Mouse (Mus musculus) hindbrain, embryonic 13.5 days (tissue): ENCODE measurements around the gene Prl. TPM values are rescaled to one million over a fixed set of nuclear protein-coding genes. Genes with fewer than 3 reads are reported as not detected.
"Not testable (repeated sequence)": the region's sequence is repeated elsewhere in the genome, so short reads cannot be mapped to it uniquely, and the experiment has no call there.

Experiments used
- ATAC-seq: fragments of 200-750 bp; cut with Nextera tagmentation; 2 replicates; pipeline ENCODE4 v1.8.0; 2017; ENCODE audit warnings: moderate TSS enrichment; ENCODE audit not compliant: low FRiP score
- H3K27ac ChIP-seq: fragments of 300-500 bp; sonication (generic); 2 replicates; pipeline ENCODE4 v1.5.1; 2015; ENCODE audit warnings: inconsistent platforms, mild to moderate bottlenecking, moderate library complexity
- H3K27me3 ChIP-seq: fragments of 300-500 bp; sonication (generic); 2 replicates; pipeline ENCODE4 v1.6.1; 2015; ENCODE audit warnings: mild to moderate bottlenecking, inconsistent platforms
- H3K36me3 ChIP-seq: fragments of 300-500 bp; sonication (generic); 2 replicates; pipeline ENCODE4 v1.6.1; 2015; ENCODE audit warnings: mild to moderate bottlenecking, inconsistent platforms
- H3K4me1 ChIP-seq: fragments of 300-500 bp; sonication (generic); replicated peaks from 2 replicates; pipeline ENCODE4 v1.6.1; 2015; ENCODE audit warnings: inconsistent platforms
- H3K4me2 ChIP-seq: fragments of 300-500 bp; sonication (generic); 2 replicates; pipeline ENCODE4 v1.6.1; 2015; ENCODE audit warnings: inconsistent platforms, mild to moderate bottlenecking, moderate library complexity
- H3K4me3 ChIP-seq: fragments of 300-500 bp; sonication (generic); 2 replicates; pipeline ENCODE4 v1.5.1; 2015; ENCODE audit warnings: mild to moderate bottlenecking, inconsistent platforms
- H3K9ac ChIP-seq: fragments of 300-500 bp; sonication (generic); 2 replicates; pipeline ENCODE4 v1.6.1; 2015; ENCODE audit warnings: mild to moderate bottlenecking, inconsistent platforms
- H3K9me3 ChIP-seq: fragments of 300-500 bp; sonication (generic); 2 replicates; pipeline ENCODE4 v1.6.1; 2016; ENCODE audit warnings: inconsistent platforms
- whole genome bisulfite sequencing: fragments of 180-500 bp; shearing (Covaris S2); methylation state at CpG from one replicate; pipeline ENCODE4 v1.1.7; 2015; 5-methylcytosine and 5-hydroxymethylcytosine counted together
- polyA plus RNA-seq: library from polyadenylated mRNA; unstranded; fragments of >200 nt; fragmentation: Nextera tagmentation; extraction: Ambion mirVana; gene quantifications from 2 replicates; pipeline ENCODE4 v1.2.1, GENCODE M21; 2015

The Prl gene
- polyA plus RNA-seq = not detected in 2 replicates

DNA sequence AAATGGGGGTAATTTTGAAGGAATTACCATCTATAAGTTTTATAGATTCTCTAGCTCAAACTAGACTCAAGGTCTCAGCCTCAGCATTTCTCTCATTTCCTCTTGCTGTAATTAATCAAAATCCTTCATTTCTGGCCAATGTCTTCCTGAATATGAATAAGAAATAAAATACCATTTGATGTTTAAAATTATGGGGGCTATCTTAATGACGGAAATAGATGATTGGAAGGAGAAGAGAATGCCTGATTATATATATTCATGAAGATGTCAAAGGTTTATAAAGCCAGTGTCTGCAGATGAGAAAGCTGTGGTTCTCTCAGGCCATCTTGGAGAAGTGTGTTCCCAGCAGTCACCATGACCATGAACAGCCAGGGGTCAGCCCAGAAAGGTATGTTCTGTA lies at the start of gene Prl:
Gene Prl, plus strand, starts transcription at position 301 of the 400 bp plus-strand sequence.
- no peaks in the 10 kb centered on the region for H3K9me3 ChIP-seq
- H3K4me3 ChIP-seq = no peak within 1 kb of the TSS
- 92% methylated on average over 1 of the region's 1 CpGs for WGBS
- no peak for ATAC-seq
- no peak within 1 kb of the TSS for H3K4me2 ChIP-seq
- H3K36me3 ChIP-seq = no peaks in the 10 kb centered on the region
- H3K27ac ChIP-seq = no peak within 1 kb of the TSS
- no peak within 1 kb of the TSS for H3K9ac ChIP-seq
- no peaks in the 10 kb centered on the region for H3K27me3 ChIP-seq
- H3K4me1 ChIP-seq = no peaks in the 10 kb centered on the region

DNA sequence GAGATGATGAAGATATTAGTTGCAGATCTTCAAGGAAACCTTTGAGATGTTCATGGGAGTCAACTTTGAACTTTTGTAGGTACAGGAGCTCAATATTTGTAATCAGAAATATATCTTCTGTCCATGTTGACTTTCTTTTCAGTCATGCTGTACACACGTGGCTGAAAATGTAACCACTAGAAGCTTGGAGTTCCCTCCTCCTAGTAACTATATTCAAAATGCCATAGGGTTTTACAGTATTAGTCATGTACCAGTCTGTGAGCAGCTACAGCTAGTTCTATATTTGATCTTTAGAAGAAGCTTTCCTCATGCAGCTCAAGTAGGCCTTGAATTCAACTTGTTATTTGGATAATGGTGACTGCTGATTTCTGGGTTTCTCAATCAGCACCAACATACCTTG lies 30.8 kb upstream of the Prl start:
- Histone ChIP-seq H3K4me3 (no peak overlapping the region), H3K9me3 (no peaks in the 10 kb centered on the region), H3K36me3 (no peaks in the 10 kb centered on the region), H3K27ac (no peak overlapping the region), H3K4me2 (no peak overlapping the region), H3K4me1 (peaks cover 6% of the 10 kb centered on the region), H3K27me3 (no peaks in the 10 kb centered on the region), H3K9ac (no peak overlapping the region)
- ATAC-seq = no peak
- 87% methylated on average over 1 of the region's 1 CpGs for WGBS

DNA sequence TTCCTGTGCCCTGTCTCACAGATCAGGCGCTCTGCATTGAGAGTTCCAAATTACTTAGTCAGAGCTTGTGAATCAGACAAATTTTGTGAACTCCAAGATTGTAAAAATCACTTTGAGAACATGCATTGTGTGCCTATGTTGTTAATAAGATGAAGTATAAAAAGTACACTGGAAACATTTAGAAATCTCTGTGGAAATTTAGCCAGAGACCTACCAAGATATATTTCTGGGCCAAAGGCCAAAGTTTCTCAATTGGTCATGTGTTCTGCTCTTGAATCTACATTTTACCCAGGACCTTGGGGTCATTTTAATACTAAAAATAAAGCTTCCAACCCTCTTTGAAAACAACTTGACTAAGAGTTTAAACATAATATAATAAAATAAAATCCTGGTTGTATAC lies 30.0 kb upstream of the Prl start:
- no peak for ATAC-seq

DNA sequence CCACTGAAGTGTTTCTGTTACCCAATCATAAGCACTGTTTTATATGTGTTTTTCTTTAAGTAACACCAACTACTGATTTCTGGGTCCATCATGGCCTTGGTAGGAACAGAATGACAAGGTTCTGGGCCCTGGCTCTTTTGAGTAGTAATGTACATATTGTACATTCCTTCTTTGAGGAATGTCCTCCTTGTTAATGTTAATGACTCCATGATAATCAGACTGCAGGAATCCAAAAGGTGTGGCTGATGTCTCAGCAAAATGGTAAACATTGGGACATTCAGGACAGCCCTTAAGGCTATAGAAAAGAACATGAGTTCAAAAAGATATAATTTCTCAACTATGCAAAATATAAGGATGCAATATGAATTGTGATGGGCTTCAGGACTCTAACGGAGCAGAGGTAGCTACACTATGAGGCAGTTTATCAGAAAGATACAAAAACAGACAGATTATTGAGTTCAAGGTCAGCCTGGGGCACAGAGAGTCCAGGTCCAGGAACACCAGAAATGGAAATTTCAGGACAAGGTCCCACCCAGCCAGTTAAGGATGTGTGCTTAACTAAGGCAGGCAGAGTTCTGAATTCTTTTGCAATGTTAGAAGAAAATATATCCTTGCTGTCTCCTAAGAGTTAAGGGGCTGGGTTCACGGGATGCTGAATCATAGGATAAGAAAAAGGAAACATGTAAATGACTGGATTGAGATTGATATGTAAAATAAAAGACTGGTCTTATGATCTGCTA lies 28.7 kb upstream of the Prl start:
- Histone ChIP-seq H3K4me3 (no peak overlapping the region), H3K36me3 (no peaks in the 10 kb centered on the region), H3K9ac (no peak overlapping the region), H3K4me2 (no peak overlapping the region), H3K27me3 (no peaks in the 10 kb centered on the region), H3K4me1 (peaks cover 7% of the 10 kb centered on the region), H3K27ac (no peak overlapping the region), H3K9me3 (no peaks in the 10 kb centered on the region)
- ATAC-seq = no peak
- WGBS = 89% methylated on average over 2 of the region's 2 CpGs

More for the DNA sequence above, 30.0 kb upstream of the Prl start:
- H3K4me3 ChIP-seq = no peak overlapping the region
- H3K36me3 ChIP-seq = no peaks in the 10 kb centered on the region
- no peaks in the 10 kb centered on the region for H3K9me3 ChIP-seq
- no peak overlapping the region for H3K4me2 ChIP-seq
- 94% methylated on average over 1 of the region's 1 CpGs for WGBS
- peaks cover 7% of the 10 kb centered on the region for H3K4me1 ChIP-seq
- H3K27me3 ChIP-seq = no peaks in the 10 kb centered on the region
- no peak overlapping the region for H3K27ac ChIP-seq
- no peak overlapping the region for H3K9ac ChIP-seq

DNA sequence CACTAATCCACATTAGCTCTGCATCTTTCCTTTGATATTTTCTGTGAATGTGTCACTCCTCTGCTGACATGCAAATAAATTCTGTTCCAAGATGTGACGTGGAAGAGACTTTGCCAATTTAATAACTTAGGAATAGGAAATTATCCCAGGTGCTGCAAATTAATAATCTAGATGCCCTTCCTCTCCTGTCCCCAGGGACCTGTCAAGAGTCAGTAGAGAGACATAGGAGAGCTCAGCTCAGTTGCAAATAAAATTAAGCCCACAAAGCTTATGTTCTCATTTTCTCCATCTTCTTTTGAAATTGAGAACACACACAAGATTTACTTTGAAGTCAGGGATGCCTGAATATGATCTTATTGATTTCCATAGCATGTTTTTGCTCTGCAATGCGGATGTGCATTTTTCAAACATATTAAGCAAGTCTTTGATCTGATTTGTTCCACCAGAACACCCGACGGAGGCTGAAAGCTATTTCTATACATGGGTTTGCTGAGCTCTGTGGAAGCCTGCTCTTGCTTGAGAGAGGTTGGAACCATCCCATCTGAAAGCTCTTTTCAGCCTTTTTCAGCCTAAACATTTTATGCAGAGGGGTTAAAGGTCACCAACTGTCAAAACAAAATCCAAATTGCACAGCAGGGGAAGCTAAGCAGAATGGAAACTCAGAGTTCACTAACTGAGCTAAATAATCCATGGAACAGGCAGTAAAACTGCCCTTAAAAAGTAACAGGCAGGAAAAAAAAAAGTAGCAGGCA lies 26.1 kb upstream of the Prl start:
- no peak overlapping the region for H3K4me2 ChIP-seq
- H3K9me3 ChIP-seq = no peaks in the 10 kb centered on the region
- H3K9ac ChIP-seq = no peak overlapping the region
- H3K27ac ChIP-seq = no peak overlapping the region
- no peak for ATAC-seq
- H3K36me3 ChIP-seq = no peaks in the 10 kb centered on the region
- H3K4me1 ChIP-seq = peaks cover 7% of the 10 kb centered on the region
- H3K27me3 ChIP-seq = no peaks in the 10 kb centered on the region
- WGBS = 20% methylated on average over 4 of the region's 4 CpGs
- H3K4me3 ChIP-seq = no peak overlapping the region

DNA sequence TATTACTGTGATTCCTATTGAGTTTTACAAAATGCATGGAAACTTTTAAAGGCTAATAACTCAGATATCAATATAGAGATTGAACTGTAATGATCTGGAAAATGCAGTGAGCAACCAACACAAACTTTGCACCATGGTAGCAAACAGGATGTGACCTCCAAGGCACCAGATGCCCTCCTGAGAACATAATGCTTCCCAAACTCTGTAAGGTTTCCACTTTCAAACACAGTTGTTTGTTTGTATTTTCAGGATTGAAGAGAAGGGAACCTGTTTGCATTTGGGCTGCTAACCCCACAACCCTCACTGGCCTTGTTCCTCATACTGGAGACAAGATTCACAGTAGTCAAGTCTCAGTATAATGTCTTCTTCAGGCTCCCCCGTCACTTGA lies 25.5 kb upstream of the Prl start:
- ATAC-seq = no peak
- no peaks in the 10 kb centered on the region for H3K27me3 ChIP-seq
- no peak overlapping the region for H3K9ac ChIP-seq
- H3K9me3 ChIP-seq = no peaks in the 10 kb centered on the region
- H3K4me2 ChIP-seq = no peak overlapping the region
- WGBS = 70% methylated on average over 1 of the region's 1 CpGs
- H3K4me1 ChIP-seq = peaks cover 7% of the 10 kb centered on the region
- no peak overlapping the region for H3K27ac ChIP-seq
- H3K36me3 ChIP-seq = no peaks in the 10 kb centered on the region
- no peak overlapping the region for H3K4me3 ChIP-seq

DNA sequence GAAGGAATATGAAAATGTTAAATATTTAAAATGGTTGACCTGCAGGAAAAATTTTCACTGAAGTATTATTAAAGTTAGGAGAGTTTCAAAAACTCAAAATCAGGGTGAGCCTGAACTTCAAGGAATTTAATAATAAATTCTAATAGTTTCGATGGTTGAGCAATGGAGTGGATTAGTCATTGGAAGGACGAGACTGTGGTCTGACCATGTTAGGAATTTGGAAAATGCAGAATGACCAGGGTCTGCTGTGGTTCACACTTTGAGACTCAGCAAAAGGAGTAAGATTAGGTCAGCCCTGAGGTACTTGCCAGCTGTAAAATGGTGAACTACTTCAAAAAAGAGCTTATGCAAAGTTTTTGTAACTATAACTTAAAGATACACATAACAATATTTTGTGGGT lies 24.4 kb upstream of the Prl start:
- Histone ChIP-seq H3K4me3 (no peak overlapping the region), H3K9me3 (no peaks in the 10 kb centered on the region), H3K27ac (no peak overlapping the region), H3K4me1 (peaks cover 7% of the 10 kb centered on the region), H3K36me3 (no peaks in the 10 kb centered on the region), H3K9ac (no peak overlapping the region), H3K4me2 (no peak overlapping the region), H3K27me3 (no peaks in the 10 kb centered on the region)
- no peak for ATAC-seq
- 93% methylated on average over 2 of the region's 2 CpGs for WGBS

DNA sequence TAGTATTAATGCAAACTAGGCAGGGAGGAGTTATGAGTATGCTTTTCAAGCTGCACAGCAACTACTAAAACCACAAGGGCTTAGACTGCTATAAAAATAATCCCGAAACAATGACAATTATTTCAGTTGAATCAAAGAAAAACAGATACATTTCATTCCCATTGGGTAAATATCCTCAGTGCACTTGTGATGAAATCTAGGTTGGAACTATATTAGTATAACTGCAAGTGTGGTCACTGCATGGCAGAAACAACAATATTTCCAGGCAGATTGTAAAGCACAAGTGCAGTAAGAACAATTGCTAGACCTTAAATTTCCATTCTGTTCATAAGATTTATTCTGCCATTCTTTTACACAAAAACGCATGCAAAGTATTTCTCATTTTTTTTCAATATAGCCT lies 15.2 kb upstream of the Prl start:
- no peaks in the 10 kb centered on the region for H3K4me1 ChIP-seq
- no peak for ATAC-seq
- no peaks in the 10 kb centered on the region for H3K27me3 ChIP-seq
- no peak overlapping the region for H3K4me3 ChIP-seq
- no peak overlapping the region for H3K27ac ChIP-seq
- no peaks in the 10 kb centered on the region for H3K36me3 ChIP-seq
- no peak overlapping the region for H3K9ac ChIP-seq
- H3K4me2 ChIP-seq = no peak overlapping the region
- no peaks in the 10 kb centered on the region for H3K9me3 ChIP-seq
- 85% methylated on average over 2 of the region's 2 CpGs for WGBS

DNA sequence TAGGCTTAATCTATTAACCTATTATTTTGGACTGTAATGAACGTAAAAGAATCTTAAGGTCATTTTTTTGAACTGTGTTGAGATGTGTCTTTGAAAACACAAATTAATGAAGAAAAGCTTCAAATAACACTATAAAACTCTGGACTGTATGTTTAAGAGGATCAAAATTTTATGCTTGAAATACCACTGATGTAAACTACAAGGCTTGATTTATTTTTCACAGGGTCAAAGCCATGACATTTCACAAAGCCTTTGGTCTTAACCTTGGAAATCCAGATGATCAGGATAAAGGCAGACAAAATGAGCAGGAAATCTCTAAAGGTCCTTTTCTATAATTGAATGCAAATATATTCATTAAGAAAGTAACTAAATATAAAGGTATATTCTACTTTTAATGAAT lies 14.0 kb upstream of the Prl start:
- H3K27me3 ChIP-seq = no peaks in the 10 kb centered on the region
- no peak overlapping the region for H3K4me2 ChIP-seq
- H3K9ac ChIP-seq = no peak overlapping the region
- H3K4me1 ChIP-seq = no peaks in the 10 kb centered on the region
- H3K27ac ChIP-seq = no peak overlapping the region
- no peaks in the 10 kb centered on the region for H3K9me3 ChIP-seq
- WGBS = 98% methylated on average over 1 of the region's 1 CpGs
- no peaks in the 10 kb centered on the region for H3K36me3 ChIP-seq
- ATAC-seq = no peak
- H3K4me3 ChIP-seq = no peak overlapping the region

DNA sequence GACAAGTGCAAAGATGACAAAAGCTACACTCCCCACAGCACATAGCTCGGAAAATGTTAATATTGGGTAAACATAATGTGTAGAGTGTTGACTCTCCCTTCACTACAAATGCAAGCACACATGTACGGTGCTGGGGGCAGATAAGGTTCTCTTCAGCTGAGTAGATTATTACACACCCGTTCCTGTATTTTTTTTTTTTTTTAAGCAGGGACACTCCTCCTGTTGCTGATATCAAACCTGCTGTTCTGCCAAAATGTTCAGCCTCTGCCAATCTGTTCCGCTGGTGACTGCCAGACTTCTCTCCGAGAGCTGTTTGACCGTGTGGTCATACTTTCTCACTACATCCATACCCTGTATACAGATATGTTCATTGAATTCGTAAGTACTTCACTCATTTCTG lies 1.8 kb downstream of the Prl start:
- no peaks in the 10 kb centered on the region for H3K4me1 ChIP-seq
- no peaks in the 10 kb centered on the region for H3K36me3 ChIP-seq
- H3K9me3 ChIP-seq = no peaks in the 10 kb centered on the region
- H3K27me3 ChIP-seq = no peaks in the 10 kb centered on the region
- no peak overlapping the region for H3K9ac ChIP-seq
- no peak overlapping the region for H3K4me3 ChIP-seq
- WGBS = 90% methylated on average over 7 of the region's 7 CpGs
- ATAC-seq = no peak
- H3K4me2 ChIP-seq = no peak overlapping the region
- H3K27ac ChIP-seq = no peak overlapping the region

DNA sequence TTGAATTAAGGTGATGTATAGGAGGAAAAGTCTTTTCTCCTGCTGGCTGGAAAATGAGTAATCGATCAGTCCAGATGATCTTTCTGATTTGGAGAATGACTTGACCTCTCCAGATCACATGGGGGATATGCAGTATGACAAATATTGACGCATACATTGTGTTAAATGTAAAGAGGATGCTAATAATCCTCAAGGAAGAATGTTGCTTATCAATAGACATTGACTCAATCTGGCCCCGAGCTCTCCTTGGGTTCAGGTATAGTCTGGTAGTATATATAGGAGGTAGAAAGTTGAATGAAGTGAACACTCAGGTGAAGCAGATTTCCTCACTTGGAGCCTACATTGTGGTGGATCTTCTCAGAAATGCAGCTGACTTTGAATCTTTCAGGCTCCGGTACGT lies 36.5 kb downstream of the Prl start, which contains the start of gene Prl3d1:
Gene Prl3d1, plus strand, starts transcription at position 301 of the 400 bp plus-strand sequence.
- whole genome bisulfite sequencing = 89% methylated on average over 5 of the region's 5 CpGs
- H3K9ac ChIP-seq, H3K27ac ChIP-seq, H3K36me3 ChIP-seq, H3K27me3 ChIP-seq, ATAC-seq, H3K9me3 ChIP-seq, H3K4me1 ChIP-seq, H3K4me2 ChIP-seq, H3K4me3 ChIP-seq: not testable (repeated sequence)
